Mouse (Mus musculus) liver, adult 2 months (tissue): ENCODE results near the gene Agtrap. TPM values are rescaled to one million over a fixed set of nuclear protein-coding genes. Genes with fewer than 3 reads are reported as not detected.

Experiments used
- DNase-seq: peaks from one replicate; pipeline ENCODE4 v3.0.0-alpha.2; 2011; ENCODE audit warnings: low read depth, low spot score; ENCODE audit errors: extremely low read depth
- H3K27ac ChIP-seq: fragments of 200-500 bp; replicated peaks from 2 replicates; pipeline ENCODE4 v1.5.1; 2012; ENCODE audit warnings: low read depth, mild to moderate bottlenecking, control low read depth, inconsistent platforms, low read length; ENCODE audit not compliant: insufficient read depth
- H3K27me3 ChIP-seq: fragments of 200-500 bp; 2 replicates; pipeline ENCODE4 v1.6.1; 2012; ENCODE audit warnings: mild to moderate bottlenecking, moderate library complexity, low read length, inconsistent platforms; ENCODE audit not compliant: control insufficient read depth, insufficient read depth
- H3K36me3 ChIP-seq: fragments of 200-500 bp; 2 replicates; pipeline ENCODE4 v1.6.1; 2012; ENCODE audit warnings: low read length, inconsistent platforms; ENCODE audit not compliant: control insufficient read depth, insufficient read depth
- H3K4me1 ChIP-seq: fragments of 200-500 bp; 2 replicates; pipeline ENCODE4 v1.6.1; 2011; ENCODE audit warnings: low read length; ENCODE audit not compliant: control insufficient read depth, insufficient read depth
- H3K4me3 ChIP-seq: fragments of 200-500 bp; 2 replicates; pipeline ENCODE4 v1.5.1; 2011; ENCODE audit warnings: low read depth, mild to moderate bottlenecking, control low read depth, low read length, moderate library complexity; ENCODE audit not compliant: insufficient read depth
- H3K79me2 ChIP-seq: fragments of 200-500 bp; 2 replicates; pipeline ENCODE4 v1.6.1; 2012; ENCODE audit warnings: inconsistent platforms, mild to moderate bottlenecking, low read length, moderate library complexity; ENCODE audit not compliant: control insufficient read depth, insufficient read depth
- H3K9ac ChIP-seq: fragments of 200-500 bp; 2 replicates; pipeline ENCODE4 v1.6.1; 2012; ENCODE audit warnings: low read depth, mild to moderate bottlenecking, control low read depth, inconsistent platforms, low read length
- CTCF ChIP-seq: fragments of 200-500 bp; IDR thresholded peaks from 2 replicates; pipeline ENCODE4 v1.5.1; 2011; ENCODE audit warnings: low read depth, low read length, control low read depth
- POLR2A ChIP-seq: fragments of 200-500 bp; IDR thresholded peaks from 2 replicates; pipeline ENCODE4 v1.6.1; 2011; ENCODE audit warnings: low read length, control low read depth; ENCODE audit not compliant: insufficient read depth; ENCODE audit errors: extremely low read depth
- WGBS: fragments of 180-500 bp; shearing (Covaris S2); methylation state at CpG from one replicate; pipeline ENCODE4 v1.1.7; 2018; 5-methylcytosine and 5-hydroxymethylcytosine counted together
- polyA plus RNA-seq: library from polyadenylated mRNA; depleted of rRNA; stranded (reverse); fragments of >200 nt; gene quantifications from 2 replicates; pipeline ENCODE4 v1.2.3, GENCODE M21; 2012
- total RNA-seq: library from RNA; depleted of rRNA; stranded (reverse); fragments of >200 nt; gene quantifications from 2 replicates; pipeline ENCODE4 v1.2.3, GENCODE M21; 2014

Gene Agtrap
- total and polyA plus RNA-seq, 2 experiments, result 2.1 to 3.7 TPM

GRCm38 (mm10) chr4:148095081-148095480 lies 7.2 kb upstream of the Agtrap start:
- no peak overlapping the region for H3K27ac ChIP-seq
- H3K4me1 ChIP-seq, result no peaks in the 10 kb centered on the region
- no peaks in the 10 kb centered on the region for H3K79me2 ChIP-seq
- H3K4me3 ChIP-seq, result no peak overlapping the region
- H3K36me3 ChIP-seq, result no peaks in the 10 kb centered on the region
- H3K27me3 ChIP-seq, result no peaks in the 10 kb centered on the region
- H3K9ac ChIP-seq, result no peak overlapping the region
- no peak for DNase-seq
- WGBS, result 88% methylated on average over 4 of the region's 4 CpGs
- no peak for TF ChIP-seq POLR2A

GRCm38 (mm10) chr4:148094161-148094560 lies 6.3 kb upstream of the Agtrap start:
- Histone ChIP-seq H3K79me2 (no peaks in the 10 kb centered on the region), H3K36me3 (no peaks in the 10 kb centered on the region), H3K4me1 (no peaks in the 10 kb centered on the region), H3K27ac (no peak overlapping the region), H3K4me3 (no peak overlapping the region), H3K27me3 (no peaks in the 10 kb centered on the region), H3K9ac (no peak overlapping the region)
- 91% methylated on average over 5 of the region's 5 CpGs for WGBS
- no peak for DNase-seq
- TF ChIP-seq POLR2A, result no peak
- no peak for TF ChIP-seq CTCF

GRCm38 (mm10) chr4:148092551-148093271 lies 4.9 kb upstream of the Agtrap start:
- H3K79me2 ChIP-seq, result no peaks in the 10 kb centered on the region
- no peak overlapping the region for H3K4me3 ChIP-seq
- H3K27me3 ChIP-seq, result no peaks in the 10 kb centered on the region
- no peaks in the 10 kb centered on the region for H3K36me3 ChIP-seq
- WGBS, result 85% methylated on average over 11 of the region's 11 CpGs
- no peak overlapping the region for H3K27ac ChIP-seq
- no peak overlapping the region for H3K9ac ChIP-seq
- no peak for TF ChIP-seq POLR2A
- no peaks in the 10 kb centered on the region for H3K4me1 ChIP-seq
- DNase-seq, result no peak

GRCm38 (mm10) chr4:148091181-148091580 lies 3.4 kb upstream of the Agtrap start:
- no peaks in the 10 kb centered on the region for H3K4me1 ChIP-seq
- H3K36me3 ChIP-seq, result no peaks in the 10 kb centered on the region
- H3K27ac ChIP-seq, result no peak overlapping the region
- no peak overlapping the region for H3K9ac ChIP-seq
- H3K27me3 ChIP-seq, result no peaks in the 10 kb centered on the region
- H3K4me3 ChIP-seq, result no peak overlapping the region
- TF ChIP-seq POLR2A (no peak), CTCF (no peak)
- DNase-seq, result no peak
- no peaks in the 10 kb centered on the region for H3K79me2 ChIP-seq
- WGBS, result 89% methylated on average over 1 of the region's 1 CpGs

- H3K79me2 ChIP-seq, result no peaks in the 10 kb centered on the region
- no peak for DNase-seq
- 87% methylated on average over 4 of the region's 4 CpGs for WGBS
- H3K4me3 ChIP-seq, result no peak overlapping the region
- H3K27me3 ChIP-seq, result no peaks in the 10 kb centered on the region
- TF ChIP-seq CTCF (no peak), POLR2A (no peak)
- no peaks in the 10 kb centered on the region for H3K36me3 ChIP-seq
- no peak overlapping the region for H3K9ac ChIP-seq
- no peaks in the 10 kb centered on the region for H3K4me1 ChIP-seq
- no peak overlapping the region for H3K27ac ChIP-seq
Observed at GRCm38 (mm10) chr4:148089166-148089565, 1.3 kb upstream of the Agtrap start.

GRCm38 (mm10) chr4:148087091-148087906 lies 532 bp downstream of the Agtrap start:
- Histone ChIP-seq H3K27me3 (no peaks in the 10 kb centered on the region), H3K9ac (peak overlapping the region; percentile 78), H3K4me1 (no peaks in the 10 kb centered on the region), H3K36me3 (no peaks in the 10 kb centered on the region), H3K27ac (peak overlapping the region; percentile 43), H3K4me3 (peak overlapping the region; percentile 71), H3K79me2 (no peaks in the 10 kb centered on the region)
- DNase-seq, result no peak
- no peak for TF ChIP-seq POLR2A
- no peak for TF ChIP-seq CTCF
- WGBS, result 30% methylated on average over 30 of the region's 30 CpGs
